Mouse (Mus musculus): Measurements from ENCODE around the gene Cnot1. TPM values are rescaled to one million over a fixed set of nuclear protein-coding genes. Genes with fewer than 3 reads are reported as not detected.
"Not testable (repeated sequence)": the region's sequence is repeated elsewhere in the genome, so short reads cannot be mapped to it uniquely, and the experiment has no call there.

Cnot1 gene
- total RNA-seq, 2 experiments from 2014 or later = 63.3 to 67.2 TPM

- DNase-seq (ENCODE audit: low spot score) = no peak
Observed at GRCm38 (mm10) chr8:95817597-95817996, 10.3 kb upstream of the Cnot1 start.

- DNase-seq (ENCODE audit: low spot score) = no peak
Observed at GRCm38 (mm10) chr8:95816044-95816708, 8.9 kb upstream of the Cnot1 start.

DNA sequence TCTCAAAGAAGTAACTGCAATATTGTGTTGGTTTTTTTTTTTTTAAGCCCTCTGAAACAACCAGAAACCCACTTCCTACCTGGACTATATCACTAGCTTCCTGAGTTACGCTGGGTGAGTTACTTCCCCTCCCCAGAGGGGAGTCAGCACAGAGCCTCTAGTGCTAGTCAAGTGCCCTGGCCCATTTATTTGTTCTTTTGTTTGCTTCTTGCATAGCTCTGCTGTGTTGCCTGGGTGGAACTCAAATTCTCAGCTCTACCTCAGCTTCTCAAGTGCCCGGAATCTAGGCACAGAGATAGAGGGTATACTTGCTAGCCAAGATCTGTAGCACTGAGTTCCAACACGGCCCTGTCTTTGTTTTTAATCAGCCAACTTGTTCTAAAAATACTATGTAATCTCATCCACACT lies 2.9 kb upstream of the Cnot1 start:
- no peak for DNase-seq (ENCODE audit: low spot score)

GRCm38 (mm10) chr8:95809116-95809515 lies 1.9 kb upstream of the Cnot1 start:
- DNase-seq (ENCODE audit: low spot score) = no peak

- DNase-seq (ENCODE audit: low spot score) = no peak
Observed at GRCm38 (mm10) chr8:95808631-95809030, 1.4 kb upstream of the Cnot1 start.

- DNase-seq (ENCODE audit: low spot score) = peak; percentile 94
Observed at GRCm38 (mm10) chr8:95807861-95808260, 597 bp upstream of the Cnot1 start.

- no peak for DNase-seq (ENCODE audit: low spot score)
Observed at GRCm38 (mm10) chr8:95806461-95807191, 638 bp downstream of the Cnot1 start.

- DNase-seq (ENCODE audit: low spot score) = no peak
Observed at GRCm38 (mm10) chr8:95805482-95805881, 1.8 kb downstream of the Cnot1 start.

- no peak for DNase-seq (ENCODE audit: low spot score)
Observed at GRCm38 (mm10) chr8:95802231-95802630, 5.0 kb downstream of the Cnot1 start.

GRCm38 (mm10) chr8:95801476-95802064 lies 5.7 kb downstream of the Cnot1 start:
- no peak for DNase-seq (ENCODE audit: low spot score)

DNA sequence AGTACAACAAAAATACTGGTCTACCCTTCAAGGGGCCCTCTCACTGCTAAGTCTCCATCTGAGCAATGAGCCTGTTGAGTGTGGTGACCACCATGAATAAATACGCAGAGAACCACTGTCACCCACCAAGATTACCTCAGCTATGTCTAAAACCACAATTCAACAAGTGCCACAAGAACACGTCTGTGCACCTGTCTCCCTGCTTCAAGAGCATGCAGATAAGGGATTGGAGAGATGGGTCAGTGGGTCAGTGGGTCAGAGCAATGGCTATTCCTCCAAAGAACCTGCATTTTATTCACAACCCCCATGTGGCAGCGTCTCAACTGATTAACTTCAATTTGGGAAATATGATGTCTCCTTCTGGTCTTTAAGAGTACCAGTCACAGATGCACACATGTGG lies 6.9 kb downstream of the Cnot1 start:
- DNase-seq (ENCODE audit: low spot score) = no peak

GRCm38 (mm10) chr8:95799891-95800290 lies 7.4 kb downstream of the Cnot1 start:
- DNase-seq (ENCODE audit: low spot score) = no peak

DNA sequence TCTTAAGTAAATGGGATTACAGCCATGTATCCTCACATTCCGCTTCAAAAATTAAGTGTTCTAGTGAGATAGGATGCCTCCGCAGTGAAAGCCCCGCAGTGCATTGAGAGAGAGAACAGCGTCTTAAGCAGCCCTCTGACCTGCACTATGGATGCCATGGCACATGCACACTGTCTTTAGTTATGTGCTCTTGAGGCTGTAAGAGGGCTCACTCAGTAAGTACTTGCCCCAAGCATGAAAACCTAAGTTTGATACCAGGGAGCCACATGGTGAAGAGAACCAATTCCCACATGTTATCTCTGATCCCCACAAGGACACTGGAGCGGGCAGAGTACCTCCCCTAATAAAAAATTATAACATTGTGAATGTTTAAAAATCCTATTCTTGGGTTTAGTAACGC lies 8.1 kb downstream of the Cnot1 start:
- DNase-seq (ENCODE audit: low spot score) = no peak

GRCm38 (mm10) chr8:95795333-95796061 lies 11.8 kb downstream of the Cnot1 start:
- DNase-seq (ENCODE audit: low spot score) = not testable (repeated sequence)

DNA sequence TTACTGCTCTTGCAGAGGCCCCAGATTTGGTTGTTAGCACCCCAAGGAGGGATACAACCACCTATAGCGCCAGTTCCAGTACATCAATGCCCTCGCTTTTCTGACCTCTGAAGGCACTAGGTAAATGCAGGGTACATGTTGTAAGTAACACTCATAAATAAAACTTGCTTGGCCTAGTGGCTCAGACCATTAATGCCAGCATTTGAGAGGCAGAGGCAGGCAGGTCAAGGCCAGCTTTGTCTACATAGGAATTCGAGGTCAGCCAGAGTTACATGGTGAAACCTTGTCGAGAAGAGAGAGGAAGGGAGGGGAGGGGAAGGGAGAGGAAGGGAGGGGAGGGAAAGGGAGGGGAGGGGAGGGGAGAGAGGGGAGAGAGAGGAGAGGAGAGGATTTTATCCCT lies 21.7 kb downstream of the Cnot1 start:
- no peak for DNase-seq (ENCODE audit: low spot score)

- DNase-seq (ENCODE audit: low spot score) = peak; percentile 16
Observed at GRCm38 (mm10) chr8:95782628-95783027, 24.6 kb downstream of the Cnot1 start.

DNA sequence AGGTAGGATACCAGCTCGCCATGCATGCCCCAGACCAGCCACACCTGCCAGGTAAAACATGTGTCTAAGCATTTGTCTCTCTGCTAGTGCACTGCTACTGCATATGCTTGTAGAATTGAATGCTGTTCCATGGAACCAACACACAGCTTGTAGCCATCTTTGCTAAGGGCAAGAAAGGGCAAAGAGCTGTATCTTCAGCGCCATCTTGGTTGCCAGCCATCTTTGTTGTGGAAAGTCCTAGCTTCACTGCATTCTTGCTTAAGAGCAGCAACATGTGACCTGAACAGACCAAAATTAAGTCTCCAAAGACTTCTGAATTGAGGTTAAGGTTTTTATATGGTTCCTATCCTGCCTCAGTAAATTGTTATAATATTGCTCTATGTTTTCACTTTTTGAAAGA lies 25.5 kb downstream of the Cnot1 start:
- DNase-seq (ENCODE audit: low spot score) = no peak

DNA sequence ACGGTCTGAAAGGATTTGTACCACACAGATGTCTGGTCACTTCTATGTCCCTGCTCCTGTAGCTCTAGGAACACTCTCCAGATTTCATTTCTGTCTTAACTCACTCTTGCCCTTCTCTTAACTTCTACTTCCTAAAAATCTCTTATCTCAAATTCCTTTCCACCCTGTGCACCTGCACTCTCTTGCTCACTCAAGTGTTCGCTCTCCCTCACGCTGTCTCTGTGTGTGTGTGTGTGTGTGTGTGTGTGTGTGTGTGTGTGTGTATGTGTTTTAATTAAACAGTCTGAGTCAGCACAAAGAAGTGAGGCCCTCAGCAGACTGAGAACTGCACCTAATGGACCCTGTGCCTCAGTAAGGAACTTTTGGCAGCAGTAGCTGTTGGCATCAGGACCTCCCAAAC lies 26.2 kb downstream of the Cnot1 start:
- no peak for DNase-seq (ENCODE audit: low spot score)

- DNase-seq (ENCODE audit: low spot score) = no peak
Observed at GRCm38 (mm10) chr8:95764133-95764532, 43.1 kb downstream of the Cnot1 start.

DNA sequence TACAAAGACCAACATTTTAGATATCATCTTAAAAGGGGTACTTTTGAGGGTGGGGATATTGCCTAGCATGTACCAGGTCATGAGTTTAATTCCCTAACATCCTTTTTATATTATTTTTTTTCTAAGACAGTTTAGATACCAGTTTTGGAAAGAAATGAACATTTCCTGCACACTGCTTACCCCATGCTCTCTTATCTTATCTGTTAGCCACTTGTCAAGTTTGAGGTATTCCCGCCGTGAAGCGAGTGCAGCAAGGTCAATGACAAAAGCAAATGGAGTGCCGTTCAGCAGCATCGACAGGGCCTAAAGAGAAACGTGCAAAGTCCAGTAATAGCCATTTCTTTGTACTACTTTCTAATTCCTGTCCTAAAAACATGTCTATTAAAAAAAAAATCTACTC lies 46.9 kb downstream of the Cnot1 start:
- no peak for DNase-seq (ENCODE audit: low spot score)

- DNase-seq (ENCODE audit: low spot score) = no peak
Observed at GRCm38 (mm10) chr8:95751924-95752323, 55.3 kb downstream of the Cnot1 start.

DNA sequence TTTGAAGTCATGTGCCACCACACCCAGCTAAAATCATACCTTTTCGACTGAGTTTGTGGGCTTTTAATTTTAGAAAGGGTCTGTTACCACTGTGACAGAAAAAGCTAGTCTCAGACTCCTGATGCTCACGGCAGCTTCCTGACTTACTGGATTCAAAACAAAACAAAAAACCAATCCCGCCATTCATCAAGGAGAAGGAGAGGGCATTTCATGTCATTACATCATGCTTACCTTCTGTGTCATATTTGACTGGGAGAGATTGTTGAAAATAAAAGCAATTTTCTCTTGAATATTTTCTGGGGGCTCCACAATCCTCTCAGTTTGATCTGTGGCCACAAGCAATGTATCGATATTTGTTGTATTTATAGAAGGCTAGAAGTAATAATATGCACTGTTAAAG lies 59.2 kb downstream of the Cnot1 start:
- DNase-seq (ENCODE audit: low spot score) = no peak
